Mouse (Mus musculus) bone marrow, adult 2 months (tissue): ENCODE results near the gene Dstn. TPM values are rescaled to one million over a fixed set of nuclear protein-coding genes. Genes with fewer than 3 reads are reported as not detected.

ENCODE experiments used
- H3K27ac ChIP-seq: fragments of 200-500 bp; 2 replicates; pipeline ENCODE4 v1.5.1; 2012; ENCODE audit warnings: low read depth, mild to moderate bottlenecking, control low read depth, inconsistent platforms, low read length; ENCODE audit not compliant: control insufficient read depth, poor library complexity, insufficient read depth
- H3K4me1 ChIP-seq: fragments of 200-500 bp; 2 replicates; pipeline ENCODE4 v1.6.1; 2011; ENCODE audit warnings: low read length; ENCODE audit not compliant: control insufficient read depth, insufficient read depth
- H3K4me3 ChIP-seq: fragments of 200-500 bp; replicated peaks from 2 replicates; pipeline ENCODE3; 2011; ENCODE audit warnings: mild to moderate bottlenecking, low read depth, low read length, control low read depth; ENCODE audit not compliant: control insufficient read depth
- CTCF ChIP-seq: fragments of 200-500 bp; IDR thresholded peaks from 2 replicates; pipeline ENCODE4 v1.5.1; 2011; ENCODE audit warnings: low read length, control low read depth; ENCODE audit not compliant: control insufficient read depth, insufficient read depth
- POLR2A ChIP-seq: fragments of 200-500 bp; IDR thresholded peaks from 2 replicates; pipeline ENCODE4 v1.6.1; 2011; ENCODE audit warnings: low read depth, mild to moderate bottlenecking, control low read depth, low read length, borderline replicate concordance; ENCODE audit not compliant: control insufficient read depth
- WGBS: fragments of 180-500 bp; shearing (Covaris S2); methylation state at CpG from one replicate; pipeline ENCODE4 v1.1.7; 2018; 5-methylcytosine and 5-hydroxymethylcytosine counted together
- polyA plus RNA-seq: library from polyadenylated mRNA; stranded (reverse); fragments of >200 nt; gene quantifications from 2 replicates; pipeline ENCODE4 v1.2.4, GENCODE M21; 2011; ENCODE audit warnings: low replicate concordance; ENCODE audit not compliant: missing spikeins, insufficient read depth, insufficient read length

Dstn gene
- polyA plus RNA-seq, 1 experiment: 216 TPM

DNA sequence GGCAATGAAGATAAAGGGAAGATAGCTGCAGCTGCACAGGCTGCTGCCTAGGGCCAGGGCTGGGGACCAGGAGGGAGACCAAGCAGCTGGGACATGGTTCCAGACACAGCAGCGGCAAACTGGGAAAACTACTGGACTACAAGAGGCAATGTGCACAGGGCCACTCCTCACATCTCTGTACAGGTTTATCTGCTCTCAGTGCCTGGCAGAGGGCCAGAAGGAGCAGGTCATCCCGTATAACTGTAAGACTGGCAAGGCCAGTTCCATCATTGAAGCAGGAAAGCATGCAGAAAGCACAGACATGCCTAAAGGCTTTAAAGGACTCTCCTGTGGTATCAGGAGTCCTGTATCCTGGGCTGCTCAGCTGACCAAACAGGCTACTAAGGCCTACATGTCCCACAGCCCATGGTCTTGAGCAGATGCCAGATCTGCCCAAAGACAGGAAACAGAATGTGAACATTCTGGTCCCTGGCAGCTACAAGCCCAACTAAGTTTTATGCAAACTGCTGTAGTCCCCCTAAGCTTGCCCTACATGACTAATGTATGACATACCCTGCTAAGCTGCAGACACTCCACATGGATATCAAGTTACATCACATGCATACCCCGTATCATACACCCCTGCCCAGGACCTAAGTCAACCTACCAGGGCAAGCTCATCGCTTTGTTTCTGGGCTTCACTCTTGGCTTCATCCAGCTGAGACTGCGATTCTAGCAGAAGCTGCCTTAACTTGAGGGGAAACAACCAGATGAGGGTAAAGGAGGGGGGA lies 36.6 kb downstream of the Dstn start:
- no peak overlapping the region for H3K27ac ChIP-seq
- whole genome bisulfite sequencing: 81% methylated on average over 5 of the region's 5 CpGs

DNA sequence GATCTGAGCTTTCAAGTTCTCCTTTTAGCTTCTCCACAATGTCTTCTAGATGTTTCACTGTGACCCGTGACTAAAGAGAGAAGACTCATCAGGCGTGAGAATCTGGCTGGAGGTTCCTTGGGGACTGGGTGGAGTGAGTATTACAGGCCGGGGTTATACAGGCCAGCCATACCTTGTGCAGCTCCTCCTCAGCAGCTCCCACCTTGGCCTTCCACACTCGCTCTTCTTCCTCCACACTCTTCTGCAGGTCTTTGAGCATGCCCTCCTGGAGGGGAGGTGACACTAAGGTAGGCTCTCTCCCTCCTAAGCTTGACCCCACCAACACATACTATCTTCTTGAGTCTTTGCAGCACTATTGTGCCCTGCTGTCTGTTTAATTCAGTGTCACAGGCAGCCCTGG lies 38.8 kb downstream of the Dstn start:
- Histone ChIP-seq H3K27ac (no peak overlapping the region), H3K4me1 (no peaks in the 10 kb centered on the region), H3K4me3 (no peak overlapping the region)
- TF ChIP-seq POLR2A (no peak), CTCF (no peak)
- 87% methylated on average over 4 of the region's 4 CpGs for WGBS

More for the DNA sequence above, 36.6 kb downstream of the Dstn start:
- Histone ChIP-seq H3K4me3 (no peak overlapping the region), H3K4me1 (no peaks in the 10 kb centered on the region)
- TF ChIP-seq CTCF (no peak), POLR2A (no peak)

DNA sequence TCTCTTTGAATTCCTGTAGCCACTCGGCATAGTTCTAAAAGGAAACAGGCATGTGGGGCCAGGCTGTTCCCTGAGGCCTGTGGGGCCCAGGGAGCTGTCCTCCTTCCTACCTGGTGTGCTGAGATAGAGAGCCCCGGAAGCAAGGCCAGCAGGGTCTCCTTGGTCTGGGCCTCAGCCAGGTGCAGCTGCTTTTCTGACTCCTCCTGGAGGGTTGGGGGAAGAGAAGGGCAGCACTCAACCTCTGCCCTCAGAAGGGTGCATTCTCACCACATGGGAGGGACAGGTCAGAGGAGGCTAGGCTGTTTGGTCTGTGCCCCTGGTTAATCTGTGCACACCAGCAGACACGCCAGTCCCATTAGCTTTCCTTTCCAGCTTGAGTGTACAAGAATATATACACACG lies 39.9 kb downstream of the Dstn start:
- no peak for TF ChIP-seq POLR2A
- TF ChIP-seq CTCF: no peak
- Histone ChIP-seq H3K27ac (no peak overlapping the region), H3K4me3 (no peak overlapping the region), H3K4me1 (no peaks in the 10 kb centered on the region)
- 85% methylated on average over 4 of the region's 4 CpGs for WGBS

- no peak for TF ChIP-seq POLR2A
- TF ChIP-seq CTCF: no peak
- no peaks in the 10 kb centered on the region for H3K4me1 ChIP-seq
- H3K4me3 ChIP-seq: no peak overlapping the region
- no peak overlapping the region for H3K27ac ChIP-seq
- 84% methylated on average over 4 of the region's 4 CpGs for WGBS
Measured at GRCm38 (mm10) chr2:143955746-143956145, 40.6 kb downstream of the Dstn start.

GRCm38 (mm10) chr2:143962192-143962591 lies 47.1 kb downstream of the Dstn start:
- peak overlapping the region; percentile 36; the same call in 1 of the 2 replicates for H3K27ac ChIP-seq
- H3K4me3 ChIP-seq: no peak overlapping the region
- peaks cover 2% of the 10 kb centered on the region for H3K4me1 ChIP-seq
- TF ChIP-seq POLR2A (no peak), CTCF (no peak)
- WGBS: 52% methylated on average over 5 of the region's 5 CpGs

DNA sequence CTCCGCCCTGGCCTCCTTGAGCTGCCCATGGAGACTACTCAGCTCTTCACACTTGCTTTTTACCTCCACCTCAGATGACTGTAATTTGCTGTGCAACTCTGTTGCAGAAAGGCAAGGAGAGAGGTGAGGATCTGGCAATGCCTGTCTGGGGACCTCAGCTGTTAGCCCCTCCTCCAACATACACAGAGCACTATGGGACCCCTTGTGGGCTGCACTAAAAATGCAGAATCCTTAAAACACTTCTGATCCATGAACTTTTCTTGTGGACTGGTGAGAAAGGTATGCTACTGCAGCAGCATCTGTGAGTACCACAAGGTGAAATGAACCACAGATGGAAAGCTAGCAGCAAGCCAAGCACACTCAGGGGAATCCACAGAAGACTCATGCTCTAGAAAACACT lies 48.2 kb downstream of the Dstn start:
- H3K27ac ChIP-seq: 0 out of 2 replicates have a peak overlapping the region, but pooled peaks have one; percentile 2
- 92% methylated on average over 1 of the region's 1 CpGs for WGBS
- TF ChIP-seq CTCF (no peak), POLR2A (no peak)
- H3K4me3 ChIP-seq: no peak overlapping the region
- peaks cover 2% of the 10 kb centered on the region for H3K4me1 ChIP-seq

DNA sequence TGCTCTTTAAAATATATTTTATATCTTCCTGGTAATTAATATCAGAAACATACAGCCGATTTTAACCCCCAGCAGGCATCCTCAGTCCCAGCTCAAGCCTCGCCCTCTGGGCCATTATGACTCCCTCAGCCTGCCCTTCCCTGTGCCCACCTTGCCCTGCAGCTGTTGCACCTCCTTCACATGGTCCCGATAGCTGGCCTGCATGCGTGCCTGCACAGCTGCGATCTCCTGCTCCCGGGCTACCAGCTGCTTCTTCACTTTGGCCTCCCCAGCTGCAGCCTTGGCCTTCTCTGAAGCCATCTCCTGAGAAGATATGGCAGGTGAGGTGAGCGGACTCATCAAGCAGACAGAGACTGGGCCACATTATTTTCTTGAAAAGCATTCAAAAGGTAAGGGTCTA lies 54.1 kb downstream of the Dstn start:
- TF ChIP-seq CTCF (no peak), POLR2A (no peak)
- WGBS: 88% methylated on average over 7 of the region's 7 CpGs
- 0 out of 2 replicates have a peak overlapping the region, but pooled peaks have one; percentile 15 for H3K27ac ChIP-seq

GRCm38 (mm10) chr2:143970841-143971240 lies 55.7 kb downstream of the Dstn start:
- no peak overlapping the region for H3K27ac ChIP-seq
- 97% methylated on average over 2 of the region's 2 CpGs for WGBS
- TF ChIP-seq CTCF (no peak), POLR2A (no peak)
- H3K4me3 ChIP-seq: no peak overlapping the region
- H3K4me1 ChIP-seq: no peaks in the 10 kb centered on the region; the same call in 1 of the 2 replicates

More for the DNA sequence above, 54.1 kb downstream of the Dstn start:
- no peak overlapping the region for H3K4me3 ChIP-seq
- no peaks in the 10 kb centered on the region for H3K4me1 ChIP-seq

- TF ChIP-seq CTCF (no peak), POLR2A (no peak)
- Histone ChIP-seq H3K4me3 (no peak overlapping the region), H3K4me1 (no peaks in the 10 kb centered on the region; the same call in 1 of the 2 replicates), H3K27ac (no peak overlapping the region)
- 83% methylated on average over 2 of the region's 2 CpGs for WGBS
Measured at GRCm38 (mm10) chr2:143971887-143972286, 56.8 kb downstream of the Dstn start.
